Mouse (Mus musculus) stomach, postnatal 0 days (tissue): ENCODE measurements around the gene Padi1.

Source experiments
- CTCF ChIP-seq: IDR thresholded peaks from 2 replicates; pipeline ENCODE4 v1.5.1; 2016; ENCODE audit warnings: antibody characterized with exemption, low read depth, mild to moderate bottlenecking, moderate library complexity
- EP300 ChIP-seq: optimal IDR thresholded peaks from 2 replicates; pipeline ENCODE3; 2016; ENCODE audit warnings: antibody characterized with exemption

DNA sequence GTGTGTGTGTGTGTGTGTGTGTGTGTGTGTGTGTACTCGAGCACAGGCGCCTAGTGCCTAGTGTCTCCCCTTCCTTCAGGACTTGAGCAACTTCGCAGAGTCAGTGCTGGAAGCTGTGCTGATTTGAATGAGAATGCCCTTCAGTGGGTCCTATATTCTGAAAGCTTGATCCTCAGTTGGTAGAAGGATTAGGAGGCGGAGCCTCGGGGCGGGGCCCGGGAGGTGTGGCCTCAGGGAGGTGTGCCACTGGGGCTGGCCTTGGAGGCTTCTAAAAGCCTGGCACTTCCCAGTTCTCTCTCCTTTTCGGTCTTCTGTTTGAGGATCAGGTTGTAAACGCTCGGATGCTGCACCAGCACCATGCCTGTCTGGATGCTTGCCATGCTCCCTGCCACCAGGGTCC, 9.9 kb downstream of the Padi1 start:
- TF ChIP-seq CTCF (no peak), EP300 (no peak)
